Mouse (Mus musculus) embryonic facial prominence, embryonic 13.5 days (tissue): ENCODE measurements around the gene Tgfbr2. TPM values are rescaled to one million over a fixed set of nuclear protein-coding genes. Genes with fewer than 3 reads are reported as not detected.

Source experiments
- ATAC-seq: fragments of 200-750 bp; cut with Nextera tagmentation; 2 replicates; pipeline ENCODE4 v1.8.0; 2017; ENCODE audit warnings: low read depth; ENCODE audit not compliant: insufficient number of reproducible peaks, insufficient read depth, low FRiP score, low TSS enrichment
- H3K27ac ChIP-seq: fragments of 300-500 bp; sonication (generic); 2 replicates; pipeline ENCODE4 v1.5.1; 2015; ENCODE audit warnings: moderate library complexity, mild to moderate bottlenecking, inconsistent platforms
- H3K27me3 ChIP-seq: fragments of 300-500 bp; sonication (generic); 2 replicates; pipeline ENCODE4 v1.6.1; 2015; ENCODE audit warnings: mild to moderate bottlenecking, inconsistent platforms
- H3K36me3 ChIP-seq: fragments of 300-500 bp; sonication (generic); 2 replicates; pipeline ENCODE4 v1.6.1; 2015; ENCODE audit warnings: mild to moderate bottlenecking, inconsistent platforms
- H3K4me1 ChIP-seq: fragments of 300-500 bp; sonication (generic); 2 replicates; pipeline ENCODE4 v1.6.1; 2015; ENCODE audit warnings: inconsistent platforms
- H3K4me2 ChIP-seq: fragments of 300-500 bp; sonication (generic); 2 replicates; pipeline ENCODE4 v1.6.1; 2015; ENCODE audit warnings: moderate library complexity, mild to moderate bottlenecking, inconsistent platforms
- H3K4me3 ChIP-seq: fragments of 300-500 bp; sonication (generic); 2 replicates; pipeline ENCODE4 v1.5.1; 2015; ENCODE audit warnings: mild to moderate bottlenecking, inconsistent platforms
- H3K9ac ChIP-seq: fragments of 300-500 bp; sonication (generic); 2 replicates; pipeline ENCODE4 v1.6.1; 2015; ENCODE audit warnings: mild to moderate bottlenecking, inconsistent platforms
- H3K9me3 ChIP-seq: fragments of 300-500 bp; sonication (generic); 2 replicates; pipeline ENCODE4 v1.6.1; 2016; ENCODE audit warnings: inconsistent platforms
- WGBS: fragments of 180-500 bp; shearing (Covaris S2); methylation state at CpG from one replicate; pipeline ENCODE4 v1.1.7; 2015; ENCODE audit warnings: mixed read lengths; 5-methylcytosine and 5-hydroxymethylcytosine counted together
- polyA plus RNA-seq: library from polyadenylated mRNA; unstranded; fragments of >200 nt; fragmentation: Nextera tagmentation; extraction: Ambion mirVana; gene quantifications from 2 replicates; pipeline ENCODE4 v1.2.1, GENCODE M21; 2015

Tgfbr2 gene
- polyA plus RNA-seq, 1 experiment from 2014 or later: 27.0 TPM

DNA sequence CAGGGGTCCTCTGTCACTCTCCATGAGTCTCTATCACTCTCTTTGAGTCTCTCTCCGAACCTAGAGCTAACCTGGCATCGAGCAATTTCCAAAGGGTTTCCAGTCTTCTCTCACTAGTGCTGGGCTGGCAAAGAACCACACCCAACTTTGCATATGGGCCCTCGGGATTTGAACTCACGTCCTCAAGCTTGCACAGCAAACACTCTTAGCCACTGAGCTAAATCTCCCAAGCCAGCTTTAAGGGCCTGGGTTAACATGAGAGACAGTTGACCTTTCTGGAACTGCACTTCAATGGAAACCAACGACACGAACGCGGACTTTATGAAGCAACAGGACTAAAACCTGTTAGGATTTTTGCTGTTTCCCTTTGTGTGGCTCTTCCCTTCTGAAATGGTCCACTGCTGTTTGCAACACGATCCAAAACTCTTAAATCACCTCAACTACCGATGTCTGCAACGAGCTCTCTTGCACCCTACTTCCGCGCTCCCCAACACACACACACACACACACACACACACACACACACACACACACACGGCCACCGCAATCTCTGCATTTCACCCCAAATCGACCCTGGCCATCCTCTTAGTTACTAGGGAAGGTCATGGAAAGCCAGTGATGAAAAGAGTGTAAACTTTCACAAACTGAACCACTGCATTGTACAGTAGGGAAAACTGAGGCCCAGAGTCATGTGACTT is 1.5 kb downstream of the Tgfbr2 start:
- Histone ChIP-seq H3K4me1 (peaks cover 54% of the 10 kb centered on the region), H3K36me3 (no peaks in the 10 kb centered on the region), H3K9ac (peak overlapping the region; percentile 96), H3K27me3 (no peaks in the 10 kb centered on the region), H3K9me3 (no peaks in the 10 kb centered on the region), H3K4me3 (peak overlapping the region; percentile 75), H3K4me2 (peak overlapping the region; percentile 69), H3K27ac (peak overlapping the region; percentile 95)
- 75% methylated on average over 16 of the region's 16 CpGs for WGBS
- ATAC-seq: no peak

DNA sequence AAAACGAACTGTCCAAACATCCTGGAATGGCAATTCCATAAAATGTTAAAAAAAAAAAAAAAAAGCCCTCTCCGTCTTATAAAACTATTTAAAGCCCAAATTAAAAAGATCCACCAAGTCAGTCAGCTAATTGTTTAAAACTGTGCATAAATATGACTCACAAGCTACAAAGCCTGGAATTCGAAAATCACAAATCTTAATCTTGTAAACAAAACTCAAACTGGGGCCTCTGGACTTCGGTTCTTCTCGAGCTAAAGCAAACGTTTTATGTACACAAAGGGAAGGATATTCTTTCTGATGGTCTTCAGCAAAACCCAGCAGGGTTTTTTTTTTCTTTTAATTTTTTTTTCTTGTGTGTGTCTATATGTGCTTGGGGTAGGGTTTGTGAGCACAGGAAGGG is 2.1 kb downstream of the Tgfbr2 start:
- H3K27me3 ChIP-seq: no peaks in the 10 kb centered on the region
- H3K36me3 ChIP-seq: no peaks in the 10 kb centered on the region
- H3K27ac ChIP-seq: peak overlapping the region; percentile 58; the same call in 1 of the 2 replicates
- H3K4me2 ChIP-seq: peak overlapping the region; percentile 69
- WGBS: 64% methylated on average over 6 of the region's 6 CpGs
- no peaks in the 10 kb centered on the region for H3K9me3 ChIP-seq
- H3K4me3 ChIP-seq: peak overlapping the region; percentile 75
- peak overlapping the region; percentile 96; the same call in 1 of the 2 replicates for H3K9ac ChIP-seq
- ATAC-seq: no peak
- H3K4me1 ChIP-seq: peaks cover 58% of the 10 kb centered on the region

- no peaks in the 10 kb centered on the region for H3K27me3 ChIP-seq
- H3K4me2 ChIP-seq: no peak overlapping the region
- 0 out of 2 replicates have a peak, but pooled peaks cover 4% of the 10 kb centered on the region for H3K36me3 ChIP-seq
- WGBS: 64% methylated on average over 6 of the region's 6 CpGs
- no peaks in the 10 kb centered on the region for H3K9me3 ChIP-seq
- H3K4me1 ChIP-seq: peaks cover 78% of the 10 kb centered on the region
- no peak overlapping the region for H3K4me3 ChIP-seq
- no peak overlapping the region for H3K27ac ChIP-seq
- no peak for ATAC-seq
- no peak overlapping the region for H3K9ac ChIP-seq
Observed at GRCm38 (mm10) chr9:116169067-116169466, 6.1 kb downstream of the Tgfbr2 start.

- Histone ChIP-seq H3K4me2 (no peak overlapping the region), H3K4me1 (peaks cover 67% of the 10 kb centered on the region), H3K9ac (no peak overlapping the region), H3K27me3 (no peaks in the 10 kb centered on the region), H3K36me3 (peaks cover 12% of the 10 kb centered on the region; the same call in 1 of the 2 replicates), H3K4me3 (no peak overlapping the region), H3K9me3 (peaks cover 6% of the 10 kb centered on the region; the same call in 1 of the 2 replicates), H3K27ac (peak overlapping the region; percentile 87)
- 51% methylated on average over 6 of the region's 6 CpGs for WGBS
- ATAC-seq: no peak
Observed at GRCm38 (mm10) chr9:116167304-116167880, 7.8 kb downstream of the Tgfbr2 start.

DNA sequence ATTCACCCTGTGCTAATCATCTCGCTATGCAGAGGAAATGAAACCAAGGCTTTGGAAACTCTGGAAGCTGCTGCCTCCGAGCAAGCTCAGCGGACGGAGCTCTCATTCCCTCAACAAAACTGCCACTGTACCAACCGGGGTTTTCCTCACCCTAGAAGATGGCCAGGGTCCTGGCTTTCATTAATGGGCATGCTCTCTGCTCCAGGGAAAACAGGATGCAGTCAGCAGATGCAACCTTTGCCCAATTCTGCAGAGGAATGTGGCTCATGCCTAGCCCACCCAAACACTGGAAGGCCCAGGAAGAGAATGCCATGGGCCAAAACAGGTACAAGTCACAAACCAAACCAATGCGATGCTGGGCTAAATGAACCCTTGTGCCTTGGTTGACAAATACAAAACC is 8.8 kb downstream of the Tgfbr2 start:
- Histone ChIP-seq H3K4me3 (no peak overlapping the region), H3K9me3 (peaks cover 6% of the 10 kb centered on the region; the same call in 1 of the 2 replicates), H3K36me3 (peaks cover 12% of the 10 kb centered on the region; the same call in 1 of the 2 replicates), H3K9ac (no peak overlapping the region), H3K4me1 (peaks cover 65% of the 10 kb centered on the region), H3K27me3 (no peaks in the 10 kb centered on the region), H3K27ac (peak overlapping the region; percentile 87), H3K4me2 (0 out of 2 replicates have a peak overlapping the region, but pooled peaks have one; percentile 0)
- no peak for ATAC-seq
- 48% methylated on average over 6 of the region's 6 CpGs for WGBS

DNA sequence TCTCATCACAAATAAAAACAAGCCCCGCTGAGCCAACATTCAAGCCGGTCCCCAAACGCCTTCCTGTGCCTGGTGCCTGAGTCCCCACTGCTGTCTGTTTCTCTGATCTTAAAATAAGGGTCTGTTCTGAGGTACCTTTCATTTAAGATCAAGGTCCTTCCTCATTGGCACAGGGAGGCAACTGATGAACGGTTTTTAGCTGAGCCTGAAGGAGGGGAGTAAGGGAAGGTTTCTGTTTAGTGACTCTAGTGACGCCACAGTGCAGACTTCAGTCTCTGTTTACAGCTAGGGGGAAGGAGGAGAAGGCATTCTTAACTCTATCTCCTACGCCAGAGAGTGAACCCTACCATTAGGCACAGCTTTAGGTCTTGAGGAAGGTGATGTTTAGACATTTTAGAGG is 11.3 kb downstream of the Tgfbr2 start:
- ATAC-seq: no peak
- H3K4me3 ChIP-seq: no peak overlapping the region
- no peak overlapping the region for H3K27ac ChIP-seq
- H3K4me2 ChIP-seq: no peak overlapping the region
- H3K36me3 ChIP-seq: peaks cover 12% of the 10 kb centered on the region; the same call in 1 of the 2 replicates
- H3K27me3 ChIP-seq: no peaks in the 10 kb centered on the region
- H3K9ac ChIP-seq: no peak overlapping the region
- H3K4me1 ChIP-seq: peaks cover 46% of the 10 kb centered on the region
- H3K9me3 ChIP-seq: peaks cover 6% of the 10 kb centered on the region; the same call in 1 of the 2 replicates
- WGBS: 68% methylated on average over 6 of the region's 6 CpGs

GRCm38 (mm10) chr9:116162866-116163374 is 12.2 kb downstream of the Tgfbr2 start:
- 92% methylated on average over 7 of the region's 7 CpGs for WGBS
- no peaks in the 10 kb centered on the region for H3K27me3 ChIP-seq
- no peak for ATAC-seq
- H3K36me3 ChIP-seq: peaks cover 13% of the 10 kb centered on the region
- peaks cover 6% of the 10 kb centered on the region; the same call in 1 of the 2 replicates for H3K9me3 ChIP-seq
- H3K4me2 ChIP-seq: no peak overlapping the region
- peaks cover 38% of the 10 kb centered on the region for H3K4me1 ChIP-seq
- H3K9ac ChIP-seq: no peak overlapping the region
- no peak overlapping the region for H3K27ac ChIP-seq
- H3K4me3 ChIP-seq: no peak overlapping the region

GRCm38 (mm10) chr9:116160860-116161259 is 14.3 kb downstream of the Tgfbr2 start:
- Histone ChIP-seq H3K4me3 (no peak overlapping the region), H3K36me3 (peaks cover 23% of the 10 kb centered on the region), H3K27ac (no peak overlapping the region), H3K27me3 (no peaks in the 10 kb centered on the region), H3K4me1 (peaks cover 18% of the 10 kb centered on the region), H3K9ac (no peak overlapping the region), H3K9me3 (peaks cover 6% of the 10 kb centered on the region; the same call in 1 of the 2 replicates), H3K4me2 (no peak overlapping the region)
- ATAC-seq: no peak
- WGBS: 81% methylated on average over 7 of the region's 7 CpGs

- WGBS: 91% methylated on average over 3 of the region's 3 CpGs
- Histone ChIP-seq H3K27ac (no peak overlapping the region), H3K36me3 (peaks cover 27% of the 10 kb centered on the region), H3K27me3 (no peaks in the 10 kb centered on the region), H3K4me3 (no peak overlapping the region), H3K9me3 (peaks cover 6% of the 10 kb centered on the region; the same call in 1 of the 2 replicates), H3K4me1 (peaks cover 13% of the 10 kb centered on the region), H3K9ac (no peak overlapping the region), H3K4me2 (no peak overlapping the region)
- ATAC-seq: no peak
Observed at GRCm38 (mm10) chr9:116160067-116160466, 15.1 kb downstream of the Tgfbr2 start.

DNA sequence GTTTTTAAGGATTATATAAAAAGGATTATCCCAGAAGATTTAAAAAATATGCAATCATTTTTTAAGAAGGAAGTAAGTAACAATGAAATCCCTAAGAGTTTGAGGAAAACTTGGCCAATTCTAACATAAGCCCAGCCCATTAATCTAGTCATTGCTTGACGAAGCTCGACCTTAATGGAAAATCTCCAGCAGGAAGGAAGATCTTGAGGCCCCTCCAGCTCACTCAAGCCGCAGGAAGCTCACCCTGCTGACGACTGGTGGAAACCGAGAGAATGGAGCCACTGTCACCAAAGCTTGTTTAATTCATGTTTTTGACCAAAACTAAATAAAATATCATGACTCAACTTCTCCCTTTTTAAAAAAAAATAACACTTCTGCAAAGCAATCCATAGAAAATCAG is 18.7 kb downstream of the Tgfbr2 start:
- H3K36me3 ChIP-seq: peaks cover 32% of the 10 kb centered on the region
- no peak overlapping the region for H3K27ac ChIP-seq
- H3K9ac ChIP-seq: no peak overlapping the region
- no peak for ATAC-seq
- WGBS: 89% methylated on average over 5 of the region's 5 CpGs
- H3K4me2 ChIP-seq: no peak overlapping the region
- no peaks in the 10 kb centered on the region for H3K27me3 ChIP-seq
- no peaks in the 10 kb centered on the region for H3K9me3 ChIP-seq
- H3K4me3 ChIP-seq: no peak overlapping the region
- H3K4me1 ChIP-seq: peaks cover 30% of the 10 kb centered on the region

DNA sequence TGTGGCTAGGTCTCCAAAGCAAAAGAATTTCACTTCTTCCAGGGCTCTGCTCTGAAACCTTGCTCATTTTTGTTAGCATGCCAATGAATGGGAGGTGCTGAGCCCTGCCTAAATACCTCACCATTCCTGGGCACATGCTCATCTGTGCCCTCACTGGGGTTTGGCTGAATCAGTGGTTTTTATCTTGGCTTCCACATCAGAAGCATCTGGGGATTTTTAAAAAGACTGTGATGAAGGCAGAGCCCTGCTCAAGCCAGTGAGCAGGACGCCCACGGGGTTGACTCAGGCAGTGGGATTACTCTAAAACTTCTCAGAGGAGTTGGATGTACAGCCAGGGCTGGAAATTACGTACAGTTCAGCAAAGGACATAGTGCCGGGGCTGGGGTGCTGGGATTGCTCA is 22.3 kb downstream of the Tgfbr2 start:
- no peaks in the 10 kb centered on the region for H3K27me3 ChIP-seq
- peak overlapping the region; percentile 39 for H3K27ac ChIP-seq
- no peak overlapping the region for H3K4me3 ChIP-seq
- peaks cover 42% of the 10 kb centered on the region for H3K4me1 ChIP-seq
- 61% methylated on average over 4 of the region's 4 CpGs for WGBS
- no peak overlapping the region for H3K9ac ChIP-seq
- no peaks in the 10 kb centered on the region for H3K9me3 ChIP-seq
- H3K4me2 ChIP-seq: no peak overlapping the region
- H3K36me3 ChIP-seq: peaks cover 34% of the 10 kb centered on the region
- no peak for ATAC-seq
